Mouse (Mus musculus): ENCODE results near the gene Chrnb1. TPM values are rescaled to one million over a fixed set of nuclear protein-coding genes. Genes with fewer than 3 reads are reported as not detected.
A peak's percentile ranks its signal among the peaks of the same experiment; 100 is the strongest.

Gene Chrnb1
- polyA plus RNA-seq, 1 experiment = 4.6 TPM

GRCm38 (mm10) chr11:69763551-69763950, 32.2 kb downstream of the Chrnb1 start:
- H3K4me3 ChIP-seq (ENCODE audit: insufficient read depth, low read length) = no peak overlapping the region
- no peak for TF ChIP-seq POLR2A (IDR thresholded peaks at IDR 0.05; ENCODE audit: low read depth, low read length)
- TF ChIP-seq CTCF (IDR thresholded peaks at IDR 0.05; ENCODE audit: borderline replicate concordance, insufficient read depth, low read length) = peak; percentile 33; the same call in 1 of the 2 replicates
- H3K27ac ChIP-seq (ENCODE audit: insufficient read depth, low read length) = no peak overlapping the region
- peaks cover 12% of the 10 kb centered on the region for H3K4me1 ChIP-seq (ENCODE audit: control insufficient read depth, insufficient read depth, low read length)

- TF ChIP-seq POLR2A (IDR thresholded peaks at IDR 0.05; ENCODE audit: low read depth, low read length) = no peak
- TF ChIP-seq CTCF (IDR thresholded peaks at IDR 0.05; ENCODE audit: borderline replicate concordance, insufficient read depth, low read length) = no peak
- no peak within 1 kb of the TSS for H3K27ac ChIP-seq (ENCODE audit: insufficient read depth, low read length)
- H3K4me1 ChIP-seq (ENCODE audit: control insufficient read depth, insufficient read depth, low read length) = peaks cover 8% of the 10 kb centered on the region; the same call in 1 of the 2 replicates
- H3K4me3 ChIP-seq (ENCODE audit: insufficient read depth, low read length) = no peak within 1 kb of the TSS
Measured at GRCm38 (mm10) chr11:69761868-69762267, 33.9 kb downstream of the Chrnb1 start, which contains the start of gene Slc35g3. TSS of gene Slc35g3 (minus strand) at chr11:69761968.

DNA sequence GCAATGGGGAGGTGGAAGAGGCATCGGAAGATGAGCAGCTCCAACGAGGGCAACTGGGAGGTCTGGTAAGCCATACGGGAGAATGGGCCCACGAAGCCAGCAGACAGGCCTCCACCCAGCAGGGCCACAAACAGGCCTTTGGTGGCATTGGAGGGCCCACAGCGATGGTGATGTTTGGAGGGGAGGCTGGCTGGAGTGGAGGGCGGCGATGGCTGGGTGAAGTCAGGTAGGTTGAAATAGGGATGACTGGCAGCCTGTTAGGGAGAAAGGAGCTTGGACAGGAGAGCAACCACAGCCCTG, 34.9 kb downstream of the Chrnb1 start:
- no peak for TF ChIP-seq POLR2A (IDR thresholded peaks at IDR 0.05; ENCODE audit: low read depth, low read length)
- TF ChIP-seq CTCF (IDR thresholded peaks at IDR 0.05; ENCODE audit: borderline replicate concordance, insufficient read depth, low read length) = no peak
- Histone ChIP-seq H3K27ac (ENCODE audit: insufficient read depth, low read length) (no peak overlapping the region), H3K4me1 (ENCODE audit: control insufficient read depth, insufficient read depth, low read length) (peaks cover 10% of the 10 kb centered on the region), H3K4me3 (ENCODE audit: insufficient read depth, low read length) (no peak overlapping the region)

- Histone ChIP-seq H3K27ac (ENCODE audit: insufficient read depth, low read length) (0 out of 2 replicates have a peak overlapping the region, but pooled peaks have one; percentile 95), H3K4me3 (ENCODE audit: insufficient read depth, low read length) (no peak overlapping the region)
Measured at GRCm38 (mm10) chr11:69760160-69760900, 35.4 kb downstream of the Chrnb1 start.

GRCm38 (mm10) chr11:69758971-69759721, 36.6 kb downstream of the Chrnb1 start:
- Histone ChIP-seq H3K4me1 (ENCODE audit: control insufficient read depth, insufficient read depth, low read length) (peaks cover 13% of the 10 kb centered on the region), H3K27ac (ENCODE audit: insufficient read depth, low read length) (peak overlapping the region; percentile 95), H3K4me3 (ENCODE audit: insufficient read depth, low read length) (peak overlapping the region; percentile 46)
- TF ChIP-seq POLR2A (IDR thresholded peaks at IDR 0.05; ENCODE audit: low read depth, low read length) = peak; percentile 47
- no peak for TF ChIP-seq CTCF (IDR thresholded peaks at IDR 0.05; ENCODE audit: borderline replicate concordance, insufficient read depth, low read length)

More at GRCm38 (mm10) chr11:69760160-69760900, 35.4 kb downstream of the Chrnb1 start:
- TF ChIP-seq CTCF (IDR thresholded peaks at IDR 0.05; ENCODE audit: borderline replicate concordance, insufficient read depth, low read length) = no peak
- no peak for TF ChIP-seq POLR2A (IDR thresholded peaks at IDR 0.05; ENCODE audit: low read depth, low read length)
- H3K4me1 ChIP-seq (ENCODE audit: control insufficient read depth, insufficient read depth, low read length) = peaks cover 13% of the 10 kb centered on the region

- peak; percentile 99 for TF ChIP-seq POLR2A (IDR thresholded peaks at IDR 0.05; ENCODE audit: low read depth, low read length)
- TF ChIP-seq CTCF (IDR thresholded peaks at IDR 0.05; ENCODE audit: borderline replicate concordance, insufficient read depth, low read length) = no peak
- Histone ChIP-seq H3K27ac (ENCODE audit: insufficient read depth, low read length) (peak within 1 kb of the TSS; percentile 95), H3K4me1 (ENCODE audit: control insufficient read depth, insufficient read depth, low read length) (peaks cover 13% of the 10 kb centered on the region), H3K4me3 (ENCODE audit: insufficient read depth, low read length) (peak within 1 kb of the TSS; percentile 98)
Measured at GRCm38 (mm10) chr11:69758478-69758970, 37.2 kb downstream of the Chrnb1 start, which contains the start of gene Polr2a. TSS of gene Polr2a (minus strand) at chr11:69758637.

- Histone ChIP-seq H3K4me3 (ENCODE audit: insufficient read depth, low read length) (peak overlapping the region; percentile 98), H3K27ac (ENCODE audit: insufficient read depth, low read length) (peak overlapping the region; percentile 88), H3K4me1 (ENCODE audit: control insufficient read depth, insufficient read depth, low read length) (peaks cover 14% of the 10 kb centered on the region)
- TF ChIP-seq CTCF (IDR thresholded peaks at IDR 0.05; ENCODE audit: borderline replicate concordance, insufficient read depth, low read length) (no peak), POLR2A (IDR thresholded peaks at IDR 0.05; ENCODE audit: low read depth, low read length) (no peak; the same call in 1 of the 2 replicates)
Measured at GRCm38 (mm10) chr11:69758090-69758456, 37.7 kb downstream of the Chrnb1 start.

- TF ChIP-seq POLR2A (IDR thresholded peaks at IDR 0.05; ENCODE audit: low read depth, low read length) = no peak
- TF ChIP-seq CTCF (IDR thresholded peaks at IDR 0.05; ENCODE audit: borderline replicate concordance, insufficient read depth, low read length) = no peak
- Histone ChIP-seq H3K27ac (ENCODE audit: insufficient read depth, low read length) (peak overlapping the region; percentile 64), H3K4me3 (ENCODE audit: insufficient read depth, low read length) (peak overlapping the region; percentile 98), H3K4me1 (ENCODE audit: control insufficient read depth, insufficient read depth, low read length) (peaks cover 16% of the 10 kb centered on the region)
Measured at GRCm38 (mm10) chr11:69757303-69758089, 38.2 kb downstream of the Chrnb1 start.

DNA sequence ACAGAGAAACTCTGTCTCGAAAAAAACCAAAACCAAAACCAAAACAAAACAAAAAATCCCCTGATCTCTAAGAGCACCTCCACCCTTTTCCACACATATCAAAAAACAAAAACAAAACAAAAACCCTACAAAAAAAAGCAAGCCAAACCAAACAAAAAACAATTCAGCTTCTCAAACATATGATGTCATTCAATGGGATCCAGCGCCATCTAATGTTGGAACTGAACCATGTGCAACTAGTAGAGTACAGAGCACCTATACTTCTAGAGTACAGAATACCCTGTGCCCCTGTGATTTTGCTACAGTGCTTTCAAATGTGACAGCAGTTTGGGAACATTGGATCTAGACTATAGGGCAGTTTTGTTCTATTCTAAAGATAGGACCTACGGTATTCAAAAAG, 41.0 kb downstream of the Chrnb1 start:
- Histone ChIP-seq H3K4me3 (ENCODE audit: insufficient read depth, low read length) (no peak overlapping the region), H3K4me1 (ENCODE audit: control insufficient read depth, insufficient read depth, low read length) (peaks cover 11% of the 10 kb centered on the region), H3K27ac (ENCODE audit: insufficient read depth, low read length) (no peak overlapping the region)
- TF ChIP-seq CTCF (IDR thresholded peaks at IDR 0.05; ENCODE audit: borderline replicate concordance, insufficient read depth, low read length) (no peak), POLR2A (IDR thresholded peaks at IDR 0.05; ENCODE audit: low read depth, low read length) (no peak)
